ENCODE assay signal across 8 mouse cellular contexts in the genomic region with DNA sequence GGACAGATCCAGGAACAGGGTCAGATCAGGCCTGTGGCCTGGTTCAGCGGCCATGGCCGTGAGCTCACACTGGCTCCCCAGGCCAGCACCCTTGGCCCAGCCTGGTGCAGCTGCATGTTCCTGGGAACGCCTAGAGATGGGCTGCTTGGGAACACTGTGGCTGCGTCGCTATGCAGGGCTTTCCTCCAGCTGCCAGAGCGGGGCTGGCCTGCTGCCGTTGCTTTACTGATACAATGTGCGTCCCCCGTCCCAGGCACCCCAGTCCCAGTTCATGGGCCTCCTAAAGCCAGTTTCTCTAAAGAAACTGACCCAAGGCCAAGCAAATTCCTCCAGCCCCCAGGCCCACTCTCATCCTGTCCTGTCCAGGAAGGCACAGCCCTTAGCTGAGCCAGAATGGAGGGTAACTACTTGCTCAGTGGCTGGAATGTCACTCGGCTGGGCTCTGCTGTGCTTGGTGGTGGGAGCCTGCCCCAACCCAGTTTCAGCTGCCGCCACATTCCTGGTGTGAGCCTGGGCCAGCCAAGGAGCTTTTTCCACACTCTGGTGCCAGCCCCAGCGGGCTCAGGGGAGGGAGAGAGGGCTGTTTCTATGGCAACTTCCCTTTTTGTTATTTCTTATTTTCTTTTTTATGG. TPM values are rescaled to one million over a fixed set of nuclear protein-coding genes. Genes with fewer than 3 reads are reported as not detected.
DNase-seq lines count a peak whose midpoint lies in the region; ATAC-seq and TF ChIP-seq lines count a peak whose summit lies in the region.

No protein-coding gene starts in this region.

- no peak for TF ChIP-seq CTCF in kidney, postnatal 0 days (IDR thresholded peaks at IDR 0.05; ENCODE audit: low read depth)
- no peak for TF ChIP-seq CTCF in olfactory bulb, adult 2 months (IDR thresholded peaks at IDR 0.05; ENCODE audit: insufficient read depth, low read depth, low read length)

- H3K4me2 ChIP-seq in forebrain, embryonic 12.5 days = no peak overlapping the region
- peak overlapping the region; percentile 27 for H3K4me2 ChIP-seq in heart, embryonic 15.5 days
- H3K4me2 ChIP-seq in kidney, postnatal 0 days (ENCODE audit: low read length) = no peak overlapping the region
- H3K4me2 ChIP-seq in liver, embryonic 16.5 days (ENCODE audit: low read depth, low read length) = no peak overlapping the region

- peak; percentile 75 for ATAC-seq in forebrain, embryonic 12.5 days (ENCODE audit: low FRiP score)
- ATAC-seq in heart, embryonic 15.5 days (replicated peaks; ENCODE audit: insufficient number of reproducible peaks, insufficient read depth, low FRiP score, low read depth) = peak; percentile 85
- peak; percentile 76 for ATAC-seq in kidney, postnatal 0 days (replicated peaks; ENCODE audit: low FRiP score, low read depth)
- ATAC-seq in liver, embryonic 16.5 days (ENCODE audit: low read depth) = peak; percentile 14; the same call in 1 of the 2 replicates
- ATAC-seq in CD4-positive, CD25-positive, alpha-beta regulatory T cell, adult 4 months = no peak

- 45% methylated on average over 12 of the region's 12 CpGs for WGBS in forebrain, embryonic 12.5 days
- WGBS in heart, embryonic 15.5 days = 19% methylated on average over 12 of the region's 12 CpGs
- WGBS in kidney, postnatal 0 days = 49% methylated on average over 12 of the region's 12 CpGs
- 70% methylated on average over 12 of the region's 12 CpGs for WGBS in liver, embryonic 16.5 days (ENCODE audit: insufficient replicate concordance)
- WGBS in olfactory bulb, adult 2 months = 17% methylated on average over 12 of the region's 12 CpGs

- H3K4me1 ChIP-seq in forebrain, embryonic 12.5 days = peaks cover 30% of the 10 kb centered on the region
- H3K4me1 ChIP-seq in heart, embryonic 15.5 days (replicated peaks) = peaks cover 45% of the 10 kb centered on the region
- peaks cover 31% of the 10 kb centered on the region for H3K4me1 ChIP-seq in kidney, postnatal 0 days (replicated peaks; ENCODE audit: insufficient read depth, low read length)
- no peaks in the 10 kb centered on the region; the same call in 1 of the 2 replicates for H3K4me1 ChIP-seq in liver, embryonic 16.5 days (ENCODE audit: control insufficient read depth, low read depth, low read length)
- H3K4me1 ChIP-seq in olfactory bulb, adult 2 months (ENCODE audit: control insufficient read depth, insufficient read depth, low read length) = peaks cover 49% of the 10 kb centered on the region

- no peak for TF ChIP-seq POLR2A in olfactory bulb, adult 2 months (IDR thresholded peaks at IDR 0.05; ENCODE audit: insufficient read depth, low read depth, low read length)

- peak; percentile 75 for DNase-seq in adrenal gland, postnatal 10 days
- DNase-seq in adrenal gland, postnatal 4 days (ENCODE audit: low spot score in 2 of 2) = no peak
- peak; percentile 85 for DNase-seq in kidney, postnatal 0 days (ENCODE audit: low spot score)

- no peaks in the 10 kb centered on the region for H3K36me3 ChIP-seq in forebrain, embryonic 12.5 days (replicated peaks)
- H3K36me3 ChIP-seq in heart, embryonic 15.5 days = no peaks in the 10 kb centered on the region
- H3K36me3 ChIP-seq in kidney, postnatal 0 days (ENCODE audit: insufficient read depth, low read length) = no peaks in the 10 kb centered on the region
- no peaks in the 10 kb centered on the region for H3K36me3 ChIP-seq in liver, embryonic 16.5 days (ENCODE audit: control insufficient read depth, insufficient read depth)

- no peaks in the 10 kb centered on the region for H3K9me3 ChIP-seq in forebrain, embryonic 12.5 days
- no peaks in the 10 kb centered on the region for H3K9me3 ChIP-seq in heart, embryonic 15.5 days (replicated peaks)
- no peaks in the 10 kb centered on the region for H3K9me3 ChIP-seq in kidney, postnatal 0 days (replicated peaks; ENCODE audit: low read length)
- no peaks in the 10 kb centered on the region for H3K9me3 ChIP-seq in liver, embryonic 16.5 days (replicated peaks; ENCODE audit: control insufficient read depth, low read length)

- peaks cover 8% of the 10 kb centered on the region; the same call in 1 of the 2 replicates for H3K27me3 ChIP-seq in forebrain, embryonic 12.5 days
- H3K27me3 ChIP-seq in heart, embryonic 15.5 days = no peaks in the 10 kb centered on the region
- no peaks in the 10 kb centered on the region for H3K27me3 ChIP-seq in kidney, postnatal 0 days (ENCODE audit: insufficient read depth, low read length)
- H3K27me3 ChIP-seq in liver, embryonic 16.5 days (ENCODE audit: control insufficient read depth, insufficient read depth, low read depth, low read length) = no peaks in the 10 kb centered on the region

- H3K4me3 ChIP-seq in forebrain, embryonic 12.5 days (replicated peaks) = no peak overlapping the region
- no peak overlapping the region for H3K4me3 ChIP-seq in heart, embryonic 15.5 days
- H3K4me3 ChIP-seq in kidney, postnatal 0 days (replicated peaks; ENCODE audit: low read depth, low read length) = no peak overlapping the region
- no peak overlapping the region for H3K4me3 ChIP-seq in liver, embryonic 16.5 days (ENCODE audit: low read depth, low read length)
- H3K4me3 ChIP-seq in olfactory bulb, adult 2 months (ENCODE audit: insufficient read depth, low read depth, low read length) = no peak overlapping the region

- H3K27ac ChIP-seq in forebrain, embryonic 12.5 days = peak overlapping the region; percentile 82
- H3K27ac ChIP-seq in heart, embryonic 15.5 days = peak overlapping the region; percentile 95
- peak overlapping the region; percentile 87 for H3K27ac ChIP-seq in kidney, postnatal 0 days
- H3K27ac ChIP-seq in liver, embryonic 16.5 days (ENCODE audit: low read length) = 0 out of 2 replicates have a peak overlapping the region, but pooled peaks have one; percentile 29
- peak overlapping the region; percentile 85 for H3K27ac ChIP-seq in olfactory bulb, adult 2 months (ENCODE audit: insufficient read depth, low read depth, low read length)

- peak overlapping the region; percentile 33 for H3K9ac ChIP-seq in forebrain, embryonic 12.5 days
- peak overlapping the region; percentile 44 for H3K9ac ChIP-seq in heart, embryonic 15.5 days
- peak overlapping the region; percentile 8; the same call in 1 of the 2 replicates for H3K9ac ChIP-seq in kidney, postnatal 0 days (ENCODE audit: low read depth, low read length)
- no peak overlapping the region for H3K9ac ChIP-seq in liver, embryonic 16.5 days (ENCODE audit: low read depth, low read length)

RNA-seq across cellular contexts. Expression of a gene that starts 57.6 kb away (rescaled TPM):
- 10 to 100 TPM in 1 of 2 experiments, 1 to 10 TPM in 1; 7.0 to 11.2 TPM for total RNA-seq in adrenal gland, postnatal 10 days (2021)
- total RNA-seq in adrenal gland, postnatal 4 days (2021) = 10 to 100 TPM; 12.1 to 14.9 TPM
- polyA plus RNA-seq in forebrain, embryonic 12.5 days (2016; fragmentation: Nextera tagmentation; extraction: Ambion mirVana) = 6.9 and 7.0 TPM in 2 replicates
- 1.9 and 2.5 TPM in 2 replicates for polyA plus RNA-seq in heart, embryonic 15.5 days (2015; fragmentation: Nextera tagmentation; extraction: Ambion mirVana)
- polyA plus RNA-seq in kidney, postnatal 0 days (2015; fragmentation: Nextera tagmentation; extraction: Ambion mirVana) = 7.0 and 7.6 TPM in 2 replicates
- 1.0 and 1.1 TPM in 2 replicates for polyA plus RNA-seq in liver, embryonic 16.5 days (2015; fragmentation: Nextera tagmentation; extraction: Ambion mirVana)
- not detected in 2 replicates for polyA plus RNA-seq in olfactory bulb, adult 2 months (2012; ENCODE audit: insufficient read depth, insufficient read length, low replicate concordance, missing spikeins)
- polyA plus RNA-seq in CD4-positive, CD25-positive, alpha-beta regulatory T cell, adult 4 months (2017; shearing (Covaris generic)) = 1 to 10 TPM; 1.9 to 4.5 TPM

RNA-seq across cellular contexts. Expression of a gene that starts 57.8 kb away (rescaled TPM):
- 10 to 100 TPM; 91.2 to 93.1 TPM for total RNA-seq in adrenal gland, postnatal 10 days (2021)
- total RNA-seq in adrenal gland, postnatal 4 days (2021) = 10 to 100 TPM; 90.8 to 96.1 TPM
- polyA plus RNA-seq in forebrain, embryonic 12.5 days (2016; fragmentation: Nextera tagmentation; extraction: Ambion mirVana) = 128 and 129 TPM in 2 replicates
- 117 and 120 TPM in 2 replicates for polyA plus RNA-seq in heart, embryonic 15.5 days (2015; fragmentation: Nextera tagmentation; extraction: Ambion mirVana)
- 194 and 205 TPM in 2 replicates for polyA plus RNA-seq in kidney, postnatal 0 days (2015; fragmentation: Nextera tagmentation; extraction: Ambion mirVana)
- 75.1 and 79.9 TPM in 2 replicates for polyA plus RNA-seq in liver, embryonic 16.5 days (2015; fragmentation: Nextera tagmentation; extraction: Ambion mirVana)
- not detected in 2 replicates for polyA plus RNA-seq in olfactory bulb, adult 2 months (2012; ENCODE audit: insufficient read depth, insufficient read length, low replicate concordance, missing spikeins)
- 100 to 1,000 TPM in 1 of 2 experiments, 10 to 100 TPM in 1; 84.8 to 110 TPM for polyA plus RNA-seq in CD4-positive, CD25-positive, alpha-beta regulatory T cell, adult 4 months (2017; shearing (Covaris generic))

Comparison
In these comparisons a context has a peak if more than half of its experiments do, and no peak if none do; other contexts are left out.
1. DNase-seq: peak in adrenal gland, postnatal 10 days (single experiment) and kidney, postnatal 0 days (single experiment); none in adrenal gland, postnatal 4 days (0 of 2).
2. H3K27ac ChIP-seq: peak in every context shown above with its lines; median percentile 95 in heart, embryonic 15.5 days; 87 in kidney, postnatal 0 days; 85 in olfactory bulb, adult 2 months; 82 in forebrain, embryonic 12.5 days; 29 in liver, embryonic 16.5 days.